8 mouse cellular contexts compared by ENCODE assay signal in genomic region chr10:127537854-127538583, GRCm38 (mm10). TPM values are rescaled to one million over a fixed set of nuclear protein-coding genes. Genes with fewer than 3 reads are reported as not detected.
DNase-seq lines count a peak whose midpoint lies in the region; ATAC-seq and TF ChIP-seq lines count a peak whose summit lies in the region.

No protein-coding gene starts in this region.

- no peaks in the 10 kb centered on the region for H3K36me3 ChIP-seq in heart, adult 2 months (ENCODE audit: control insufficient read depth, insufficient read depth, low read length)
- peaks cover 34% of the 10 kb centered on the region for H3K36me3 ChIP-seq in liver, embryonic 13.5 days
- peaks cover 13% of the 10 kb centered on the region for H3K36me3 ChIP-seq in neural tube, embryonic 11.5 days (ENCODE audit: control insufficient read depth, insufficient read depth, low read length)
- peaks cover 8% of the 10 kb centered on the region; the same call in 1 of the 2 replicates for H3K36me3 ChIP-seq in stomach, embryonic 16.5 days (ENCODE audit: control insufficient read depth, insufficient read depth, low read length)

- no peak for TF ChIP-seq EP300 in heart, adult 2 months (IDR thresholded peaks at IDR 0.05; ENCODE audit: insufficient read depth, low read depth, low read length)

- 27% methylated on average over 7 of the region's 7 CpGs for WGBS in heart, adult 2 months
- 27% methylated on average over 7 of the region's 7 CpGs for WGBS in liver, embryonic 13.5 days (ENCODE audit: insufficient replicate concordance)
- WGBS in neural tube, embryonic 11.5 days = 23% methylated on average over 7 of the region's 7 CpGs
- WGBS in stomach, embryonic 16.5 days = 29% methylated on average over 7 of the region's 7 CpGs

- H3K4me3 ChIP-seq in heart, adult 2 months = no peak overlapping the region
- H3K4me3 ChIP-seq in liver, embryonic 13.5 days (replicated peaks) = no peak overlapping the region
- no peak overlapping the region for H3K4me3 ChIP-seq in neural tube, embryonic 11.5 days (ENCODE audit: low read depth, low read length)
- no peak overlapping the region for H3K4me3 ChIP-seq in stomach, embryonic 16.5 days (replicated peaks; ENCODE audit: low read length)

- no peak overlapping the region for H3K4me2 ChIP-seq in liver, embryonic 13.5 days
- no peak overlapping the region for H3K4me2 ChIP-seq in neural tube, embryonic 11.5 days (ENCODE audit: low read depth)
- no peak overlapping the region for H3K4me2 ChIP-seq in stomach, embryonic 16.5 days (ENCODE audit: low read depth, low read length)

- peaks cover 11% of the 10 kb centered on the region for H3K27me3 ChIP-seq in heart, adult 2 months (ENCODE audit: control insufficient read depth, insufficient read depth, low read length)
- peaks cover 56% of the 10 kb centered on the region for H3K27me3 ChIP-seq in liver, embryonic 13.5 days
- H3K27me3 ChIP-seq in neural tube, embryonic 11.5 days (ENCODE audit: control insufficient read depth, insufficient read depth, low read length) = peaks cover 30% of the 10 kb centered on the region
- H3K27me3 ChIP-seq in stomach, embryonic 16.5 days (ENCODE audit: control insufficient read depth, insufficient read depth, low read length) = peaks cover 35% of the 10 kb centered on the region

- TF ChIP-seq CTCF in heart, adult 2 months (IDR thresholded peaks at IDR 0.05) = peak; percentile 98

- no peak overlapping the region for H3K27ac ChIP-seq in heart, adult 2 months
- no peak overlapping the region for H3K27ac ChIP-seq in liver, embryonic 13.5 days
- H3K27ac ChIP-seq in neural tube, embryonic 11.5 days (ENCODE audit: low read depth, low read length) = 0 out of 2 replicates have a peak overlapping the region, but pooled peaks have one; percentile 56
- no peak overlapping the region for H3K27ac ChIP-seq in stomach, embryonic 16.5 days (ENCODE audit: low read length)

- DNase-seq in 3T3-L1 (ENCODE audit: low read depth, low spot score) (peak; percentile 86), adipocyte (ENCODE audit: low spot score) (peak; percentile 71)
- DNase-seq in embryo, embryonic 11 days = peak; percentile 86
- peak; percentile 75 to 84 for DNase-seq in heart, adult 2 months
- peak; percentile 91 for DNase-seq in kidney, postnatal 10 days
- peak; percentile 44 for DNase-seq in liver, embryonic 13.5 days
- DNase-seq in neural tube, embryonic 11.5 days (ENCODE audit: low spot score) = peak; percentile 81

- H3K9me3 ChIP-seq in liver, embryonic 13.5 days (replicated peaks) = no peaks in the 10 kb centered on the region
- H3K9me3 ChIP-seq in neural tube, embryonic 11.5 days (ENCODE audit: control insufficient read depth, low read length) = no peaks in the 10 kb centered on the region
- no peaks in the 10 kb centered on the region for H3K9me3 ChIP-seq in stomach, embryonic 16.5 days (replicated peaks; ENCODE audit: control insufficient read depth, low read length)

- H3K79me2 ChIP-seq in heart, adult 2 months (replicated peaks; ENCODE audit: control insufficient read depth, insufficient read depth, low read length) = no peaks in the 10 kb centered on the region

- intact Hi-C loops in heart, adult 2 months (cut with DNase I) = loop anchor here (1.0 kb wide), 2 partner anchors 25 to 29 kb away; no protein-coding TSS in a partner anchor

- H3K9ac ChIP-seq in heart, adult 2 months (ENCODE audit: low read depth, low read length) = no peak overlapping the region
- H3K9ac ChIP-seq in liver, embryonic 13.5 days = no peak overlapping the region
- no peak overlapping the region for H3K9ac ChIP-seq in neural tube, embryonic 11.5 days (ENCODE audit: low read length)
- no peak overlapping the region for H3K9ac ChIP-seq in stomach, embryonic 16.5 days (ENCODE audit: low read length)

- no peak for TF ChIP-seq POLR2A in heart, adult 2 months (IDR thresholded peaks at IDR 0.05; ENCODE audit: insufficient read depth, low read depth, low read length)

- H3K4me1 ChIP-seq in heart, adult 2 months (ENCODE audit: control insufficient read depth, insufficient read depth, low read length) = peaks cover 4% of the 10 kb centered on the region
- H3K4me1 ChIP-seq in liver, embryonic 13.5 days (replicated peaks) = peaks cover 13% of the 10 kb centered on the region
- H3K4me1 ChIP-seq in neural tube, embryonic 11.5 days (ENCODE audit: control insufficient read depth, insufficient read depth, low read length) = peaks cover 20% of the 10 kb centered on the region
- peaks cover 15% of the 10 kb centered on the region for H3K4me1 ChIP-seq in stomach, embryonic 16.5 days (ENCODE audit: control insufficient read depth, insufficient read depth, low read length)

- ATAC-seq in liver, embryonic 13.5 days (ENCODE audit: low read depth) = no peak
- ATAC-seq in neural tube, embryonic 11.5 days (ENCODE audit: insufficient read depth, low FRiP score, low TSS enrichment) = peak; percentile 14; the same call in 1 of the 2 replicates
- ATAC-seq in stomach, embryonic 16.5 days (ENCODE audit: insufficient read depth, low FRiP score) = peak; percentile 16; the same call in 1 of the 2 replicates

RNA-seq across cellular contexts. Expression of gene Nxph4, which starts 3.7 kb away (rescaled TPM):
- under 1 TPM; 0.34 to 0.68 TPM for total RNA-seq in heart, adult 2 months (2021)
- polyA plus RNA-seq in heart, adult 2 months (2012; rRNA removed) = 0.39 and 0.41 TPM in 2 replicates
- polyA plus RNA-seq in liver, embryonic 13.5 days (2015; fragmentation: Nextera tagmentation; extraction: Ambion mirVana) = 0.13 TPM in 2 replicates
- 45.7 and 46.8 TPM in 2 replicates for polyA plus RNA-seq in neural tube, embryonic 11.5 days (2014; fragmentation: Nextera tagmentation; extraction: Ambion mirVana)
- polyA plus RNA-seq in stomach, embryonic 16.5 days (2015; fragmentation: Nextera tagmentation; extraction: Ambion mirVana) = 3.4 and 4.6 TPM in 2 replicates

RNA-seq across cellular contexts. Expression of gene Shmt2, which starts 15.8 kb away (rescaled TPM):
- 10 to 100 TPM; 42.6 to 43.4 TPM for total RNA-seq in heart, adult 2 months (2021)
- 60.9 and 67.0 TPM in 2 replicates for polyA plus RNA-seq in heart, adult 2 months (2012; rRNA removed)
- polyA plus RNA-seq in liver, embryonic 13.5 days (2015; fragmentation: Nextera tagmentation; extraction: Ambion mirVana) = 133 and 142 TPM in 2 replicates
- 82.1 and 91.5 TPM in 2 replicates for polyA plus RNA-seq in neural tube, embryonic 11.5 days (2014; fragmentation: Nextera tagmentation; extraction: Ambion mirVana)
- 152 and 163 TPM in 2 replicates for polyA plus RNA-seq in stomach, embryonic 16.5 days (2015; fragmentation: Nextera tagmentation; extraction: Ambion mirVana)

RNA-seq across cellular contexts. Expression of gene Ndufa4l2, which starts 23.3 kb away (rescaled TPM):
- 10 to 100 TPM; 20.1 to 27.9 TPM for total RNA-seq in heart, adult 2 months (2021)
- 45.1 and 64.4 TPM in 2 replicates for polyA plus RNA-seq in heart, adult 2 months (2012; rRNA removed)
- 1.9 and 2.8 TPM in 2 replicates for polyA plus RNA-seq in liver, embryonic 13.5 days (2015; fragmentation: Nextera tagmentation; extraction: Ambion mirVana)
- 2.4 and 3.4 TPM in 2 replicates for polyA plus RNA-seq in neural tube, embryonic 11.5 days (2014; fragmentation: Nextera tagmentation; extraction: Ambion mirVana)
- 192 and 231 TPM in 2 replicates for polyA plus RNA-seq in stomach, embryonic 16.5 days (2015; fragmentation: Nextera tagmentation; extraction: Ambion mirVana)

RNA-seq across cellular contexts. Expression of gene Stac3, which starts 36.5 kb away (rescaled TPM):
- total RNA-seq in heart, adult 2 months (2021) = 1 to 10 TPM in 1 of 2 experiments, under 1 TPM in 1; 0.21 to 1.2 TPM
- 0.86 and 1.7 TPM in 2 replicates for polyA plus RNA-seq in heart, adult 2 months (2012; rRNA removed)
- polyA plus RNA-seq in liver, embryonic 13.5 days (2015; fragmentation: Nextera tagmentation; extraction: Ambion mirVana) = 0.17 and 0.47 TPM in 2 replicates
- 0.50 and 0.95 TPM in 2 replicates for polyA plus RNA-seq in neural tube, embryonic 11.5 days (2014; fragmentation: Nextera tagmentation; extraction: Ambion mirVana)
- 0.70 and 5.5 TPM in 2 replicates for polyA plus RNA-seq in stomach, embryonic 16.5 days (2015; fragmentation: Nextera tagmentation; extraction: Ambion mirVana)

Comparison
In these comparisons a context has a peak if more than half of its experiments do, and no peak if none do; other contexts are left out.
1. RNA of gene Ndufa4l2, which starts 23.3 kb away (polyA plus RNA-seq): 192 to 231 TPM in stomach, embryonic 16.5 days and 45.1 to 64.4 TPM in heart, adult 2 months; 1.9 to 2.8 TPM in liver, embryonic 13.5 days and 2.4 to 3.4 TPM in neural tube, embryonic 11.5 days; every median in the first group is over 10 times any median in the second.
2. Peak in every context shown above with its lines, with median percentiles within 50 percentile points of each other: DNase-seq.